Comparison of ENCODE assay signal across 30 mouse cellular contexts in the genomic region with DNA sequence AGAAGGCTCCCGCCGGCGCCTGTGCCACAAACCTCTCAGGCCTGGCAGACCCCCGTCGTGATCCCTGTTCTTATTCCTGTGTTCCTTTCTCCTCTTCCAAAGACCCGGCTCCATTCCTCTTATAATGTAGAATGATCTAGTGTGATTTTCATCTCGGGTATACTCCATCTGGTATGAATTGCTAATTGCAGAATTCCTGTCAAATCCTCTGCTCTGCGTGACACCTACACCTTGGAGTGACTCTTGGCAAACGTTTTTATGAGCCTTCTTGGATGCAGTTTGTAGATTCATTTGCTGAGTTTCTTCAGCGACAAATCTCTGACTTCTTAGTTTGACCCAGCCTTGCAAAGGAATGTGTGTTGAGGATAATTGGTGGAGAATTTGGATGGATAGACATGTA. TPM values are rescaled to one million over a fixed set of nuclear protein-coding genes. Genes with fewer than 3 reads are reported as not detected.
"Had no signal": no experiment of that assay in that cellular context is flagged by ENCODE, and none has a peak within 500 bp of the region (broad histone marks: within the 10 kb centered on the region; RNA-seq: fewer than 3 reads in every experiment).

No protein-coding gene starts in this region.

- H3K9me3 ChIP-seq: heart, embryonic 10.5 days; heart, embryonic 12.5 days; hindbrain, embryonic 13.5 days; hindbrain, embryonic 15.5 days; kidney, embryonic 15.5 days; limb, embryonic 10.5 days; limb, embryonic 12.5 days had no signal

- ATAC-seq: hindbrain, postnatal 0 days; intestine, embryonic 16.5 days had no signal

- DNase-seq: gastrocnemius, postnatal 14 days; gastrocnemius, postnatal 36 days; heart, adult 18-20 months; heart, postnatal 10 days; heart, postnatal 36 days; kidney, adult 11 months; kidney, adult 2 months; kidney, adult 9 months; kidney, postnatal 14 days; kidney, postnatal 36 days; layer of hippocampus, adult 9-11 months; layer of hippocampus, postnatal 36 days; liver; lung, adult 18-20 months had no signal

- H3K36me3 ChIP-seq: heart, embryonic 10.5 days; heart, embryonic 12.5 days; hindbrain, embryonic 13.5 days; hindbrain, embryonic 15.5 days; kidney, embryonic 15.5 days; limb, embryonic 10.5 days; limb, embryonic 12.5 days had no signal

- H3K27ac ChIP-seq: heart, embryonic 10.5 days; hindbrain, embryonic 13.5 days; hindbrain, embryonic 15.5 days; hindbrain, postnatal 0 days; kidney, embryonic 15.5 days; kidney, postnatal 0 days; limb, embryonic 10.5 days; limb, embryonic 12.5 days; liver, embryonic 14.5 days had no signal

- H3K4me1 ChIP-seq: heart, embryonic 10.5 days; heart, embryonic 12.5 days; kidney, embryonic 15.5 days; limb, embryonic 10.5 days; limb, embryonic 12.5 days had no signal

- H3K4me2 ChIP-seq: heart, embryonic 12.5 days; hindbrain, embryonic 13.5 days; hindbrain, embryonic 15.5 days; kidney, embryonic 15.5 days; limb, embryonic 12.5 days; liver, embryonic 11.5 days had no signal

- H3K27me3 ChIP-seq: heart, embryonic 12.5 days; hindbrain, embryonic 13.5 days; hindbrain, embryonic 15.5 days; kidney, embryonic 15.5 days; limb, embryonic 12.5 days had no signal

- H3K4me3 ChIP-seq: heart, embryonic 10.5 days; heart, embryonic 12.5 days; hindbrain, embryonic 13.5 days; hindbrain, embryonic 15.5 days; kidney, embryonic 15.5 days; limb, embryonic 10.5 days; limb, embryonic 12.5 days had no signal

- H3K9ac ChIP-seq: heart, embryonic 12.5 days; hindbrain, embryonic 13.5 days; hindbrain, embryonic 15.5 days; kidney, embryonic 15.5 days; limb, embryonic 12.5 days; liver, embryonic 14.5 days had no signal

RNA-seq across cellular contexts. Expression of gene Tmem178b, which starts 53.4 kb away (rescaled TPM):
- total RNA-seq: granulocyte monocyte progenitor cell, adult 5-6 weeks; hematopoietic stem cell, adult 5-6 weeks had no signal
- polyA plus RNA-seq: heart, embryonic 14.5 days; limb, embryonic 10.5 days; liver, embryonic 14.5 days; liver, embryonic 16.5 days had no signal
